Mouse (Mus musculus): ENCODE results near the gene Srpk3. TPM values are rescaled to one million over a fixed set of nuclear protein-coding genes. Genes with fewer than 3 reads are reported as not detected.

Srpk3 gene
- polyA plus RNA-seq, 1 experiment from 2014 or later = 2.9 TPM

- H3K4me2 ChIP-seq = no peak overlapping the region
- H3K4me3 ChIP-seq (replicated peaks) = no peak overlapping the region
- H3K9ac ChIP-seq = no peak overlapping the region
- no peaks in the 10 kb centered on the region for H3K36me3 ChIP-seq (replicated peaks)
- no peak overlapping the region for H3K27ac ChIP-seq (replicated peaks)
- ATAC-seq (ENCODE audit: insufficient read depth) = no peak
- no peaks in the 10 kb centered on the region for H3K4me1 ChIP-seq (replicated peaks)
- H3K9me3 ChIP-seq (replicated peaks) = no peaks in the 10 kb centered on the region
- WGBS (ENCODE audit: insufficient replicate concordance) = 12% methylated on average over 14 of the region's 14 CpGs
- H3K27me3 ChIP-seq = peaks cover 18% of the 10 kb centered on the region
Observed at GRCm38 (mm10) chrX:73815072-73815471, 40.9 kb downstream of the Srpk3 start.

- ATAC-seq (ENCODE audit: insufficient read depth) = no peak
- no peak overlapping the region for H3K27ac ChIP-seq (replicated peaks)
- no peaks in the 10 kb centered on the region for H3K4me1 ChIP-seq (replicated peaks)
- no peak overlapping the region for H3K4me3 ChIP-seq (replicated peaks)
- H3K4me2 ChIP-seq = no peak overlapping the region
- H3K36me3 ChIP-seq (replicated peaks) = no peaks in the 10 kb centered on the region
- WGBS (ENCODE audit: insufficient replicate concordance) = 16% methylated on average over 3 of the region's 3 CpGs
- H3K9me3 ChIP-seq (replicated peaks) = no peaks in the 10 kb centered on the region
- peaks cover 20% of the 10 kb centered on the region for H3K27me3 ChIP-seq
- H3K9ac ChIP-seq = no peak overlapping the region
Observed at GRCm38 (mm10) chrX:73816596-73817314, 42.5 kb downstream of the Srpk3 start.

GRCm38 (mm10) chrX:73823747-73824146 lies 49.5 kb downstream of the Srpk3 start:
- Histone ChIP-seq H3K4me1 (replicated peaks) (no peaks in the 10 kb centered on the region), H3K27me3 (peaks cover 48% of the 10 kb centered on the region), H3K27ac (replicated peaks) (no peak overlapping the region), H3K9ac (no peak overlapping the region), H3K36me3 (replicated peaks) (no peaks in the 10 kb centered on the region), H3K4me3 (replicated peaks) (no peak overlapping the region), H3K4me2 (peak overlapping the region; percentile 65; the same call in 1 of the 2 replicates), H3K9me3 (replicated peaks) (no peaks in the 10 kb centered on the region)
- ATAC-seq (ENCODE audit: insufficient read depth) = no peak
- WGBS (ENCODE audit: insufficient replicate concordance) = 10% methylated on average over 17 of the region's 17 CpGs

DNA sequence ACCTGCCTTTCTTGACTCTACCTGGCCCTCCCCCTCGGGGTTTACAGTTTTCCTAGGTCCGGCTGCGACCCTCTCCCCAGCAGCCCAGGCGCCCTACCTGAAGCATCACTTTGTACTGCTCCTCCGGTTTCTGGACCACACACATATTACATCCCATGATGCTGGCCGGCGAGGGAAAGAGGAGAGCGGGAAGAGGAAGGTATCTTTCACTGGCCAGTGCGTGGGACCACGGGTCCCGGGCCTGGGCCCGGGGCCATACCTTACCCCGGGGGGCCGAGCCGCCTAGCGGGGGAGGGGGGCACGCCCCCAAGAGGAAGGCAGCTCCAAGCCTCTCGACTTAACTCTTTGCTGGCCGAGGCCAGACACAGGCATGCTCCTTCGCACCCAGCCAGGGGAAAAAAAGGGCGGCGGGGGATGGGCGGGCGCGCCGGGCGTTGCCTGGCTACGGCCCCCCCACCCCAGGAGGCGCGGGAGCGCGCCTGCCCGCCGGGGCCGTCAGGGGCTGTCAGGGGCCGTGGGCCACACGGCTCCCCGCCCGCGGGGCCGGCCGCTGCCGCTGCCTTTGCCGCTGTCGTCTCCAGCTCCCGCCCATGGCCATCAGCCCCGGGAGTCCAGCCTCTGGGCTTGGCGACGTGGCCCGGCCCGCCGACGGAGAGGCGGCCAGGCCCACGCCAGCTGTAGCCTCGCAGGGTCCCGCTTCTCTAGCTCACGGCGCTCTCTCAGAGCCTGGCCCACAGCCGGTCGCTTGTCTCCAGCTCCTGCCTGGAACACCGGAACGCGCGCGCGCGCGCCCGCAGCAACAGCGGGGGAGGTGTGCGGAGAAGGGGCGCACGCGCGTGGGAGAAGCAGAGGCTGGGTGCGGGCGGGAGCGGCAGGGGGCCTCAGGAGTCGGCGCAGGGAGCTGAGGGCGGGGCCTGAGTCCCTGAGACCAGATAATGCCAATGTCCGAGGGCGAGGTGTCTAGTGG lies 50.3 kb downstream of the Srpk3 start, which contains the start of gene Pdzd4:
TSS of gene Pdzd4 (minus strand) at position 785 of the 967 bp plus-strand sequence.
- Histone ChIP-seq H3K4me3 (replicated peaks) (peak within 1 kb of the TSS; percentile 45), H3K36me3 (replicated peaks) (no peaks in the 10 kb centered on the region), H3K4me2 (peak within 1 kb of the TSS; percentile 65), H3K4me1 (replicated peaks) (no peaks in the 10 kb centered on the region), H3K9ac (no peak within 1 kb of the TSS), H3K27ac (replicated peaks) (no peak within 1 kb of the TSS), H3K27me3 (peaks cover 49% of the 10 kb centered on the region), H3K9me3 (replicated peaks) (no peaks in the 10 kb centered on the region)
- 12% methylated on average over 82 of the region's 84 CpGs for WGBS (ENCODE audit: insufficient replicate concordance)
- ATAC-seq (ENCODE audit: insufficient read depth) = no peak; the same call in 1 of the 2 replicates

Other genes starting within 250 kb of the Srpk3 start
- 30.5 and 33.9 TPM in 2 replicates for gene Dusp9, start 135.0 kb upstream of the Srpk3 start, polyA plus RNA-seq (2015; fragmentation: Nextera tagmentation; extraction: Ambion mirVana)
- 0.94 and 1.1 TPM in 2 replicates for gene Pnck, start 114.3 kb upstream of the Srpk3 start, polyA plus RNA-seq (2015; fragmentation: Nextera tagmentation; extraction: Ambion mirVana)
- 0.33 and 0.51 TPM in 2 replicates for gene Slc6a8, start 101.3 kb upstream of the Srpk3 start, polyA plus RNA-seq (2015; fragmentation: Nextera tagmentation; extraction: Ambion mirVana)
- 127 and 137 TPM in 2 replicates for gene Bcap31, start 58.2 kb upstream of the Srpk3 start, polyA plus RNA-seq (2015; fragmentation: Nextera tagmentation; extraction: Ambion mirVana)
- gene Abcd1, start 57.8 kb upstream of the Srpk3 start, polyA plus RNA-seq (2015; fragmentation: Nextera tagmentation; extraction: Ambion mirVana) = 9.5 and 10.0 TPM in 2 replicates
- 0.29 and 0.45 TPM in 2 replicates for gene Plxnb3, start 17.3 kb upstream of the Srpk3 start, polyA plus RNA-seq (2015; fragmentation: Nextera tagmentation; extraction: Ambion mirVana)
- 117 and 127 TPM in 2 replicates for gene Idh3g, start 12.5 kb downstream of the Srpk3 start, polyA plus RNA-seq (2015; fragmentation: Nextera tagmentation; extraction: Ambion mirVana)
- 162 and 163 TPM in 2 replicates for gene Ssr4, start 12.6 kb downstream of the Srpk3 start, polyA plus RNA-seq (2015; fragmentation: Nextera tagmentation; extraction: Ambion mirVana)
- 0.07 and 0.08 TPM in 2 replicates for gene Pdzd4, start 50.6 kb downstream of the Srpk3 start, polyA plus RNA-seq (2015; fragmentation: Nextera tagmentation; extraction: Ambion mirVana)
- 0.05 and 0.10 TPM in 2 replicates for gene Avpr2, start 117.7 kb downstream of the Srpk3 start, polyA plus RNA-seq (2015; fragmentation: Nextera tagmentation; extraction: Ambion mirVana)
- 0.21 and 0.26 TPM in 2 replicates for gene L1cam, start 121.7 kb downstream of the Srpk3 start, polyA plus RNA-seq (2015; fragmentation: Nextera tagmentation; extraction: Ambion mirVana)
- 6.4 and 7.7 TPM in 2 replicates for gene Arhgap4, start 147.5 kb downstream of the Srpk3 start, polyA plus RNA-seq (2015; fragmentation: Nextera tagmentation; extraction: Ambion mirVana)
- gene Naa10, start 147.5 kb downstream of the Srpk3 start, polyA plus RNA-seq (2015; fragmentation: Nextera tagmentation; extraction: Ambion mirVana) = 72.4 and 79.2 TPM in 2 replicates
- 19.6 and 22.6 TPM in 2 replicates for gene Renbp, start 156.4 kb downstream of the Srpk3 start, polyA plus RNA-seq (2015; fragmentation: Nextera tagmentation; extraction: Ambion mirVana)
- gene Hcfc1, start 192.0 kb downstream of the Srpk3 start, polyA plus RNA-seq (2015; fragmentation: Nextera tagmentation; extraction: Ambion mirVana) = 29.6 and 30.7 TPM in 2 replicates
- gene Irak1, start 249.5 kb downstream of the Srpk3 start, polyA plus RNA-seq (2015; fragmentation: Nextera tagmentation; extraction: Ambion mirVana) = 23.0 and 24.5 TPM in 2 replicates

Data from liver, embryonic 15.5 days (tissue).